Mouse (Mus musculus) T-helper 17 cell (primary cell): ENCODE data around the gene Rpl29.

Source experiments
- in situ Hi-C, 2 experiments: fragments of 300-600 bp; cut with MboI, MseI; formaldehyde crosslinking; loops; 1 replicate in 1 of 2; 2 replicates in 1 of 2; pipeline ENCODE4 v1.15.1; 2025; ENCODE audit warnings: high pct_unique_total_duplicates in 2 of 2

Rpl29 gene

DNA sequence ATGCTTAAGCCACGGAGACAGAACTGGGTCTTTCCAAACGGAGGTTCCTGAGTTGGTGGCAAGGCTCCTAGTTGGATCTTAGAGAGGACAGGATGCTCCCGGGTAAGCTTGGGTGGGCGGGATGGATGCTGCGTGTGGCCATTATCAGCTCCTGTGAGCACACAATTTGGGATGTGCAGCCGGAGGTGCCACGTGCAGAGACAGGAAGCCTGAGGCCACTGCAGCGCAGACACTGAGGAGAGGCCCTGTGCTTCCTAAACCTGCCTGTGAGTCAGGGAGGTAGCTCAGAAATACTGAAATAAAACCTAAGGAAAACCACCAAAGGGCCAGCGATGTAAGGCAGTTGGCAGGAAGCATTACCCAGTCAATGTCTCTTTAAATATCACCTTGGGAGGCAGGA, 40.5 kb downstream of the Rpl29 start:
- in situ Hi-C loops: loop anchor here in 1 of 2 experiments (5.0 to 10.0 kb wide), 2 partner anchors 32 to 1505 kb away; partner anchors contain the start of genes Acy1 and Uba7

- in situ Hi-C loops: loop anchor here in 1 of 2 experiments (5.0 to 10.0 kb wide), 2 partner anchors 34 to 1504 kb away; partner anchors contain the start of genes Acy1 and Uba7
Measured at GRCm38 (mm10) chr9:106470991-106471750, 41.9 kb downstream of the Rpl29 start.

DNA sequence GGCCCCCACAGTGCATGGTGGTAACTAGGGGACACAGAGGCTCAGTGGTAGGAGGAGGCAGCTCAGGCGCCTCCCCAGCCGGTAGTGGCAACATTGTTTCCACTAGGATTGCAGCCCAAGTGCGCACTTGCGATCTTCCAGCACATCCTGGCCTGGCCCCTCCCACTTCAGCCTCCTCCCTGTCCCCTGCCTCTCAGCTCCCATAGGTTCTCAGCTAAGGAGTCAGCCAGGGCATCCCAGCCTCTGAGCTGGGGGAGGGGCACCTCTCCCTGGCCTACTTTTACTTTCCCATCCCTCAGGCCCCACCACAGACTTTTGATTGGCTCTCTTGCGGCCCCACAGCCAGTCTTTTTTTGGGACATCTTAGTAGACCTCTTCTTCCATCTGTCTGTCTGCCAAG, 42.6 kb downstream of the Rpl29 start:
- in situ Hi-C loops: loop anchor here in 1 of 2 experiments (5.0 to 10.0 kb wide), 2 partner anchors 35 to 1503 kb away; partner anchors contain the start of genes Acy1 and Uba7

DNA sequence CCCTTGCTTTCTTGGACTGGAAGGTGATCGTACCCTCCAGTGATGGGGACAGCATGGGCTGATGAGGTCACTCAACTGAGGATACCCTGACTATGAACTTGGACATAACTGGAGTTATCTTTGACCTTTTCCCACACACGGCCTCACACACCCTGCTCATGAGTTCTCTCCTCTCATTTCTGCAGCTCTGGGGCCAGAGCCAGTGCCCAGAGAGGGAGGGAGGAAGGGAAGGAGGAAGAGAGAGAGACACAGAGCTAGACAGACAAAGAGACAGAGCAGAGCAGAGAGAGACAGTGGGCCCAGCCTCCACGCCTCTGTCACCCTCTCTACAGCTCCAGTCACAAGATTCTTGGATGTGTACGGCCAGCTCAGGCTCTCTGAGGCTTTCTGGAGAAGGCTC, 43.1 kb downstream of the Rpl29 start:
- in situ Hi-C loops: loop anchor here in 1 of 2 experiments (5.0 to 10.0 kb wide), 2 partner anchors 35 to 1502 kb away; partner anchors contain the start of genes Acy1 and Uba7

GRCm38 (mm10) chr9:106473081-106473752, 44.0 kb downstream of the Rpl29 start:
- in situ Hi-C loops: loop anchor here in 1 of 2 experiments (5.0 to 10.0 kb wide), 2 partner anchors 36 to 1502 kb away; partner anchors contain the start of genes Acy1 and Uba7

GRCm38 (mm10) chr9:106473753-106474105, 44.5 kb downstream of the Rpl29 start:
- in situ Hi-C loops: loop anchor here in 1 of 2 experiments (5.0 to 10.0 kb wide), 2 partner anchors 36 to 1501 kb away; partner anchors contain the start of genes Acy1 and Uba7

GRCm38 (mm10) chr9:106474456-106474855, 45.2 kb downstream of the Rpl29 start:
- in situ Hi-C loops: loop anchor here in 1 of 2 experiments (5.0 to 10.0 kb wide), 2 partner anchors 37 to 1500 kb away; partner anchors contain the start of genes Acy1 and Uba7

DNA sequence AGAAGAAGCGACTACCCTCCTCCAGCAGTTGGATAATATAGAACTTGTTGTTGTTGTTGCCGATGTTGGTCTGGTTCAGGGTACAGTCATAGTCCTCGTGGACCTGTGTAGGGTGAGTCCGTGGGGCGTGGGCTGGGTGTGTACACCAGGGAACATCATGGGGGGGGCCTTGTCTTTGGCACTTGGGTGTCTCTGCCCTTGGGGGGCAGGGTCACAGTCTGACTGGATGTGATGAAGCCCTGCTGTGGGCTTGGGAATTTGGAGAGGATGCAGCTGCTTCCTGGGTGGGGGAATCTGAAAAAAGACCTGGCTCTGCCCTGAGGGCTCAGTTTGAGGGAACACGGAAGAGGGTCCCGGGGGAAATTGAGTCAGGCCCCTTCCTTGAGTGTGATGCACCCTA, 45.8 kb downstream of the Rpl29 start:
- in situ Hi-C loops: loop anchor here (5.0 to 10.0 kb wide), 3 partner anchors 33 to 1500 kb away; partner anchors contain the start of gene Uba7 (in 1 of the 2)

DNA sequence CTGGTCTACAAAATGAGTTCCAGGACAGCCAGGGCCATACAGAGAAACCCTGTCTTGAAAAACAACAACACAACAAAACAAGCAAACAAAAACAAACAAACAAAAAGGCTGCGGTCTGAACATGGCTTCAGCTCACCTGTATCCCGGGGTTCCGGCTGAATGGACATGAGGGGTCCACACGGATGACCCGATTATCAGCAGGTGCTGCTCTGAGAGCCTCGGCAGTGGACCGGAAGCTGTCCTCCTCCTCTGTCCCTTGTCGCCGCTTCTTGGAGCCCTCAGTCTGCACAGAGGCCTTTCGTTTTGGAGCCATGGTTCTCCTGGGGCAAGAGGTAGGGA, 46.4 kb downstream of the Rpl29 start, which contains the start of gene Rrp9:
Gene Rrp9 (plus strand): TSS at position 301 of the 339 bp plus-strand sequence.
- in situ Hi-C loops: loop anchor here (5.0 to 10.0 kb wide), 3 partner anchors 33 to 1499 kb away; partner anchors contain the start of gene Uba7 (in 1 of the 2)

DNA sequence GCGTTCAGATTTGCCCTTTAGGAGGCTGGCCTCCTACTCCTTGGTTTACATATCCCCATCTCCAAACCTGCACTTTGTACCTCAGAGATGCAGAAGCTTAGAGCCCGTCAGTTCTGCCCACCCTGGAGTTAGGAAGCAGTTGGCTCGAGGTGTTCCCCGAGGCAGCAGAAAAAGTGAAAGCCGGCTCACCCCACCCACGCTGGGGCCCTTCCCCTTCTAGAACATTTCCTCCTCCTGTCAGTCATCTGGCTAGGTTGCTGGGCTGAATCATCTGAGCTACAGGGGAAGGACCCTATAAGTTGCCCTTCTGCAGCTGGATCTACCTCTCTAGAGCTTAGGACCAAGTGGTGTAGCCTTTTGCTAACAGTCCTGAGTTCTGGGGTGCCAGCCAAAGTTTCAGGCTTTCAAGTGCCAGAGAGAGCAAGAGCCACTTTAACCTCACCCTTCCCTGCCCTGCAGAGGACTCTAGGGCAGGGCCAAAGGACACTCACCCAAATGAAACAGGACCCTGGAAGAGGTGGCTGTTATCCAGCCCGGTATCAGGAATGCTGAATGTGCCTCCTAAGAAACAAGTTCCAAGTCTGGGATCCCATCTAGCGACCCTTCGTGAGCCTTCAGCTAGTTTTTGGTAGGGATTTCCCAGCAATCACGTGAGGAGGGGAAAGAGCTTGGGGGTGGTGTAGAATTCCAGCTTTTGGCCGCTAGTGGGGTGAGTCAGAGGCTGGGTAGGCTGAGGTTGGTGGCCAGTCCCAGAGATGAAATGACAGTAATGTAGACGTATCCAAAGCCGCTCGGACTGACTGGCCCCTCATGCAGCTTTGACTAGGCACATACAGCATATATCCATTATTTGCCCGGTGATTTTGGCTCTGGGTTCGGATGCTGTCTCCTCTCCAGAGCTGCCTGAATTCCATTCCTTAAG, 47.0 kb downstream of the Rpl29 start:
- in situ Hi-C loops: loop anchor here (5.0 to 10.0 kb wide), 3 partner anchors 34 to 1499 kb away; partner anchors contain the start of gene Uba7 (in 1 of the 2)

GRCm38 (mm10) chr9:106476924-106477484, 47.8 kb downstream of the Rpl29 start, which contains the start of gene Parp3:
Gene Parp3 (minus strand): TSS chr9:106476949.
- in situ Hi-C loops: loop anchor here (5.0 to 10.0 kb wide), 3 partner anchors 35 to 1498 kb away; partner anchors contain the start of gene Uba7 (in 1 of the 2)

DNA sequence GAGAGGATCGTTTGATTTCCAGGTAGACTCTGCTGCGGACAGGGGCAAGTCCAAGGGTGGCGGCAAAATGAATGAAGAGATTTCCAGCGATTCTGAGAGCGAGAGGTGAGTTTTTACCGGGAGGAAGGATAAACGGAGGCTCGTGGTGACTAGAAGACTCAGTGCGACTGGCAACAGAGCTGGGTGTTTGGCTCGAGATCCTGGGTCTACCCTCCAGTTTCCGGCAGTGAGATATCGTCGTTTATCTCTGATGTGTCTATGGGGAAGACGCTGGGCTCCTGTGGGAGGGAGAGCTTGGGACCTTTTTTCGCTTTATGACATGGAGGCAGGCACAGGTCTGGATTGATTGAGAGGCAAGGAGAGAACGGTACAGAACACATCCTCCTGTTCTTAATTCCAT, 48.4 kb downstream of the Rpl29 start:
- in situ Hi-C loops: loop anchor here (5.0 to 10.0 kb wide), 3 partner anchors 35 to 1497 kb away; partner anchors contain the start of gene Uba7 (in 1 of the 2)

DNA sequence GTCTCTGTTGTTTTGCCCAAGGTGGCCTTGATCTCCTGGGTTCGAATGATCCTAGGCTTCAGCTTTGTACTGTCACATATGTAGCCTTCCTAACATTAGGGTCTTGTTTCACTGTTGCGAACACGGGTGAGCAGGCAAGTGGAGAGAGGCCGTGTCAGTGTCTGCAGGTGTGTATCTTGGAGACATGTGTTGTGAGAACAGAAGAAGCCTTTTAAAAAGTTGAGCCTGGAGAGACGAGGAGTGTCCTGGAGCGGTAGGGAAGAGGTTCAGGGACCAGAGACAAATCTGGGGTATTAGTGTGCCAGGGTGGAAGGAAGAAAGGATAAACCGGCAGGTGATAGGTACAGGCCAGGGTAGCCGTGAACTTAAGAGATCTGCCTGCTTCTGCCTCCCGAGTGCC, 48.8 kb downstream of the Rpl29 start:
- in situ Hi-C loops: loop anchor here (5.0 to 10.0 kb wide), 3 partner anchors 36 to 1497 kb away; partner anchors contain the start of gene Uba7 (in 1 of the 2)

DNA sequence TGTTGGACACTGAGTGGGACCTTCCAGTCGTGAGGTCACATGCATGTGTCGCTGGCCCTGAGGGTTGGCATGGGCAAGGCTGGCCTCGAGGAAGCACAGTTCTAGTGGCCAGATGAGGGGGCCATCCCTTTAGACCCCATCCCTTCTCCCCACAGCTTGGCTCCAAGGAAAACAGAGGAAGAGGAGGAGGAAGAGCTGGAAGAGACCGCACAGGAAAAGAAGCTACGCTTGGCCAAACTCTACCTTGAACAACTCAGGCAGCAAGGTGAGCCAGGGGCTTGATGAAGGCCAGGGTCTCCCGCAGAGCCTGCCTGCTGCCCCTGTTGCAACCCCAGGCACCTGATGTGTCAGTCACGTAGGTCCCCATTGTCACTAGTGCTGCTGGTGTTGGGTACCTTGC, 51.3 kb downstream of the Rpl29 start:
- in situ Hi-C loops: loop anchor here in 1 of 2 experiments (10.0 kb wide), 1 partner anchor 836 kb away; the partner anchor contains the start of gene Pik3r4

GRCm38 (mm10) chr9:106481075-106481474, 51.8 kb downstream of the Rpl29 start:
- in situ Hi-C loops: loop anchor here in 1 of 2 experiments (10.0 kb wide), 1 partner anchor 836 kb away; the partner anchor contains the start of gene Pik3r4
